Mouse (Mus musculus) bone marrow, adult 2 months (tissue): Measurements from ENCODE around the gene Hexim1.

Experiments
- CTCF ChIP-seq: fragments of 200-500 bp; IDR thresholded peaks from 2 replicates; pipeline ENCODE4 v1.5.1; 2011; ENCODE audit warnings: low read length, control low read depth; ENCODE audit not compliant: control insufficient read depth, insufficient read depth
- POLR2A ChIP-seq: fragments of 200-500 bp; IDR thresholded peaks from 2 replicates; pipeline ENCODE4 v1.6.1; 2011; ENCODE audit warnings: low read depth, mild to moderate bottlenecking, control low read depth, low read length, borderline replicate concordance; ENCODE audit not compliant: control insufficient read depth

DNA sequence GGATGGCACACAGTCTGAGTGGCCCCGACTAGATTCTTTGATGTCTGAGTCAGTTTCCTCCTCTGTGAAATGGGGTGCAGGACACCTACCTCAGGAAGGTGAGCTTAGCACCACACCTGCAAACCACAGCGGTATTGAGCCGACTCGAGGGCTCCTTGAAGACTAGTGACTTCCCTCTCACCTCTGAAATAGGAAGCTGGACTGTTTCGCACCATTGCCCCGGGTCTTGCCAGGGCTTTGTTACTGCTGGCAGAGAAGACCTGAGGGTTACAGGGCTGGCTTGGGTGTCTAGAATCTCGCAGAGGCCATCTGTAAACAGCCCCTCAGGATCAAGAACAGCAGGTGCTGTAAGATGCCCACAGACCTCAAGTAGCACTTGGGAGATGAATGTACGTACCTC, 15.7 kb upstream of the Hexim1 start:
- TF ChIP-seq POLR2A (no peak), CTCF (no peak)
